Mouse (Mus musculus): ENCODE data around the gene Gm10392.

- TF ChIP-seq CTCF (IDR thresholded peaks at IDR 0.05; ENCODE audit: borderline replicate concordance, control insufficient read depth, extremely low read depth, insufficient read depth, low read length, poor library complexity) (no peak), POLR2A (IDR thresholded peaks at IDR 0.05; ENCODE audit: control insufficient read depth, extremely low read depth, insufficient read depth, low read length, poor library complexity) (no peak)
These were observed 42.1 kb downstream of the Gm10392 start for GRCm38 (mm10) chr11:77476895-77477294.
